Mouse (Mus musculus) cerebellum, adult 2 months (tissue): ENCODE data around the gene Sdk1. TPM values are rescaled to one million over a fixed set of nuclear protein-coding genes. Genes with fewer than 3 reads are reported as not detected.
A peak's percentile ranks its signal among the peaks of the same experiment; 100 is the strongest.

Source experiments
- DNase-seq, 2 experiments: peaks; one replicate each; pipeline ENCODE4 v3.0.0; 2021
- H3K27ac ChIP-seq: fragments of 200-500 bp; 2 replicates; pipeline ENCODE4 v1.5.1; 2012; ENCODE audit warnings: low read length, control low read depth, inconsistent platforms; ENCODE audit not compliant: insufficient read depth
- H3K27me3 ChIP-seq: fragments of 200-500 bp; 2 replicates; pipeline ENCODE4 v1.6.1; 2012; ENCODE audit warnings: inconsistent platforms, mild to moderate bottlenecking, low read length, moderate library complexity; ENCODE audit not compliant: control insufficient read depth, insufficient read depth
- H3K4me1 ChIP-seq: fragments of 200-500 bp; 2 replicates; pipeline ENCODE4 v1.6.1; 2011; ENCODE audit warnings: low read length; ENCODE audit not compliant: control insufficient read depth, insufficient read depth
- H3K4me3 ChIP-seq: fragments of 200-500 bp; replicated peaks from 2 replicates; pipeline ENCODE3; 2011; ENCODE audit warnings: mild to moderate bottlenecking, low read depth, low read length, control low read depth; ENCODE audit not compliant: insufficient read depth
- CTCF ChIP-seq: fragments of 200-500 bp; IDR thresholded peaks from 2 replicates; pipeline ENCODE4 v1.5.1; 2011; ENCODE audit warnings: low read depth, mild to moderate bottlenecking, control low read depth, low read length, moderate library complexity, borderline replicate concordance; ENCODE audit not compliant: insufficient read depth
- POLR2A ChIP-seq: fragments of 200-500 bp; IDR thresholded peaks from 2 replicates; pipeline ENCODE4 v1.6.1; 2011; ENCODE audit warnings: low read length, control low read depth, borderline replicate concordance; ENCODE audit not compliant: insufficient read depth
- WGBS: fragments of 180-500 bp; shearing (Covaris S2); methylation state at CpG from one replicate; pipeline ENCODE4 v1.1.7; 2018; 5-methylcytosine and 5-hydroxymethylcytosine counted together
- polyA plus RNA-seq: library from polyadenylated mRNA; depleted of rRNA; stranded (reverse); fragments of >200 nt; gene quantifications from 2 replicates; pipeline ENCODE4 v1.2.3, GENCODE M21; 2012

The Sdk1 gene
- polyA plus RNA-seq, 1 experiment = 1.5 TPM

- no peak overlapping the region for H3K4me3 ChIP-seq
- H3K27me3 ChIP-seq = no peaks in the 10 kb centered on the region
- TF ChIP-seq POLR2A (no peak), CTCF (no peak)
- H3K27ac ChIP-seq = no peak overlapping the region
- no peak for DNase-seq
- H3K4me1 ChIP-seq = no peaks in the 10 kb centered on the region
- 97% methylated on average over 3 of the region's 3 CpGs for WGBS
These were observed 760.7 kb downstream of the Sdk1 start for GRCm38 (mm10) chr5:142001973-142002372.

- TF ChIP-seq POLR2A (no peak), CTCF (no peak)
- no peak for DNase-seq
- no peaks in the 10 kb centered on the region for H3K27me3 ChIP-seq
- no peak overlapping the region for H3K27ac ChIP-seq
- no peaks in the 10 kb centered on the region for H3K4me1 ChIP-seq
- WGBS = 68% methylated on average over 3 of the region's 3 CpGs
- no peak overlapping the region for H3K4me3 ChIP-seq
These were observed 768.9 kb downstream of the Sdk1 start for GRCm38 (mm10) chr5:142010189-142010588.

GRCm38 (mm10) chr5:142017001-142017400 lies 775.7 kb downstream of the Sdk1 start:
- no peaks in the 10 kb centered on the region for H3K4me1 ChIP-seq
- 93% methylated on average over 7 of the region's 7 CpGs for WGBS
- no peak for TF ChIP-seq CTCF
- no peak for TF ChIP-seq POLR2A
- H3K4me3 ChIP-seq = no peak overlapping the region
- no peak for DNase-seq
- no peaks in the 10 kb centered on the region for H3K27me3 ChIP-seq
- H3K27ac ChIP-seq = no peak overlapping the region

DNA sequence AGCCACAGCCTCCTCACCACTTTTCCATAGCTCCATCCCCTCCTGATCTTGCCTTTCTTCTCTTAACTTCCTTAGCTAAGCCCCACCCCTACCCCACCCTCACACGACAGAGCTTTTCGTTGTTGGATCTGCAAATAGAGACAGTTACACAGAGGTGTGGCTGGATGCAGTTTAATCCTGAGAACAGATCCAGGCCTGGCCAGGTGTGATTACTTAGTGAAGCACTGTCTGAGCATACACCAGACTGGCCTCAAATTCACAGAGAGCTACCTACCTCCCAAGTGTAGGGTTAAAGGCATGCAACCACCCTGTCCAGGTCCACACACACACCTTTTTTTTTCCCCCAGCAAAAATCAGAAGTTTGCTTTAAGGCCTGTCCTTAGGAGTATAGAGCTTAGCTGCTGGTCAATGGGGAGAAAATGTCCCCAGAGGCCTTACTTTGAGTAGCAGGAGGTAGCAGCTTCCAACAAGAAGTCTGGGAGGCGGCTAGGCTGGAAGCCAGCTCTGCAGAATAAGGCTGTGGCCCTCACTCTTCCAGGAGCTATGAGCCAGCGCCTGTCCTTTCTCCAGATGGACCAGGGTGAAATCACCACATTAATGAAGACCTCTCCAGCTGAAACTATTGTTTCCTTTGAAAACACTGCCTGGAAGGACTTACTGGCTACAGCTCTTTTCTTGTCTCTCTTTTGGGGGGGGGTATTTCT lies 781.7 kb downstream of the Sdk1 start:
- Histone ChIP-seq H3K27me3 (no peaks in the 10 kb centered on the region), H3K4me3 (no peak overlapping the region), H3K27ac (no peak overlapping the region), H3K4me1 (no peaks in the 10 kb centered on the region)
- TF ChIP-seq POLR2A (no peak), CTCF (no peak)
- no peak for DNase-seq
- 81% methylated on average over 4 of the region's 4 CpGs for WGBS

- 54% methylated on average over 12 of the region's 12 CpGs for WGBS
These were observed 783.2 kb downstream of the Sdk1 start for GRCm38 (mm10) chr5:142024448-142024847.

DNA sequence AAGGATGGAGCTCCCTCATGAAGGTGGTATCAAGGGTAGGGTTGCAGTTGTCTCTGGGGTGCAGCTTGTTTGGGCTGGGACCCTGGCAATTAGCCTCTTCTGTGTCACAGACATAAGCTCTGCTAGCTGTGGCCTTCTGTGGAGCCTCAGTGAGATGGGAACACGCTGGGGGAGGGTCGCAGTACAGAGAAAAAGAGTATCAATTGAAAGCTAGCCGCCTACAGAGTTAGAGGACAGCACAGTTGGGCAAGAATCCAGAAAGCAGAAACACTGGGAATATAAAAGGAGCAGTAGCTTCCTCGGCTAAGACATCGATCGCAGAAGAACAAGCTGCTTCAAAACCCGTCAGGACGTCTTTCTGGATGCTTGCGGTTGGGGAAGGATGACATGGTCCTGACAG lies 795.2 kb downstream of the Sdk1 start:
- DNase-seq = no peak
- no peak overlapping the region for H3K4me3 ChIP-seq
- peaks cover 4% of the 10 kb centered on the region; the same call in 1 of the 2 replicates for H3K4me1 ChIP-seq
- TF ChIP-seq CTCF (no peak), POLR2A (no peak)
- H3K27me3 ChIP-seq = no peaks in the 10 kb centered on the region
- WGBS = 72% methylated on average over 9 of the region's 9 CpGs
- no peak overlapping the region for H3K27ac ChIP-seq

More at GRCm38 (mm10) chr5:142024448-142024847, 783.2 kb downstream of the Sdk1 start:
- Histone ChIP-seq H3K4me1 (no peaks in the 10 kb centered on the region), H3K27me3 (no peaks in the 10 kb centered on the region), H3K27ac (no peak overlapping the region), H3K4me3 (no peak overlapping the region)
- TF ChIP-seq POLR2A (no peak), CTCF (no peak)
- peak in 1 of 2 experiments; percentile 5 for DNase-seq

GRCm38 (mm10) chr5:142039236-142039635 lies 797.9 kb downstream of the Sdk1 start:
- Histone ChIP-seq H3K4me3 (no peak overlapping the region), H3K27ac (no peak overlapping the region), H3K27me3 (no peaks in the 10 kb centered on the region), H3K4me1 (0 out of 2 replicates have a peak, but pooled peaks cover 4% of the 10 kb centered on the region)
- 98% methylated on average over 6 of the region's 6 CpGs for WGBS
- TF ChIP-seq CTCF = no peak
- no peak for DNase-seq

GRCm38 (mm10) chr5:142039891-142040530 lies 798.7 kb downstream of the Sdk1 start:
- Histone ChIP-seq H3K4me3 (no peak overlapping the region), H3K27me3 (no peaks in the 10 kb centered on the region), H3K4me1 (0 out of 2 replicates have a peak, but pooled peaks cover 4% of the 10 kb centered on the region), H3K27ac (no peak overlapping the region)
- TF ChIP-seq POLR2A = no peak
- no peak for TF ChIP-seq CTCF
- no peak for DNase-seq
- 95% methylated on average over 4 of the region's 4 CpGs for WGBS

DNA sequence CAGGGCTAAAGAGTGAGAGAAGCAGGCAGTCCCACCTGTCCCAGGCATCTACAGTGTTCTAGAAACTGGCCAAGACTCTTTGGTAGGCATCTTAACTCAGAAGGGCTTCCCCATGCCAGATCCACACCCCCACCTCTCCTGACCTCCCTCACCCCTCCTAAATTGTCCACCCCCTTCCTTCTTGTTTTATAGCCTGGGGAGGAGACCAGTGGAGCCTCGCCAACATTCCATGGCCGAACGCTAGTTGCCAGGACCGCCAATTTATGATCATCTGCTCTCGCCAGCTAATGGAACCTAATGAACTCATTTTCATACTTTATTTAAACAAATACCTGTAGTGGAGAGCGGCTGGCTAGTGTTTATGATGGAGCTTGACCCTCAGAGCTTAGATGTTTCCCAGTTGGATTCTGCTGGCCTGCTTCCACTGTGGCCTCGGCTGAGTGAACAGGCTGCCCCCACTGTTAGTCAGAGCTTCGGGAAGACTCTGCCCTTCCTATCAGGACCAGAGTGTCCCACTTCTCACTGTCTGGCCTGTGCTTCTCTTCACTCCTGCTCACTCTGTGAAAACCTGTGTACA lies 800.0 kb downstream of the Sdk1 start:
- TF ChIP-seq POLR2A (no peak), CTCF (no peak)
- Histone ChIP-seq H3K27ac (no peak overlapping the region), H3K27me3 (no peaks in the 10 kb centered on the region)

More for the DNA sequence above, 800.0 kb downstream of the Sdk1 start:
- Histone ChIP-seq H3K4me3 (no peak overlapping the region), H3K4me1 (0 out of 2 replicates have a peak, but pooled peaks cover 4% of the 10 kb centered on the region)
- DNase-seq = no peak
- WGBS = 34% methylated on average over 8 of the region's 8 CpGs
